15 mouse cellular contexts compared by ENCODE assay signal in genomic region chr12:52794131-52794530, GRCm38 (mm10).
"Had no signal": no experiment of that assay in that cellular context is flagged by ENCODE, and none has a peak within 500 bp of the region (broad histone marks: within the 10 kb centered on the region; RNA-seq: fewer than 3 reads in every experiment).

No protein-coding gene starts in this region.

- H3K27ac ChIP-seq: lung, embryonic 15.5 days; macrophage; midbrain, embryonic 13.5 days; midbrain, embryonic 15.5 days; neural tube, embryonic 12.5 days; stomach, embryonic 15.5 days; stomach, postnatal 0 days had no signal

- H3K9ac ChIP-seq: lung, embryonic 15.5 days; midbrain, embryonic 13.5 days; midbrain, embryonic 15.5 days; neural tube, embryonic 12.5 days; stomach, embryonic 15.5 days had no signal

- H3K4me1 ChIP-seq: megakaryocyte, embryonic 14.5 days had no signal

- H3K36me3 ChIP-seq: lung, embryonic 15.5 days; midbrain, embryonic 15.5 days; stomach, embryonic 15.5 days had no signal

- H3K4me3 ChIP-seq: lung, embryonic 15.5 days; megakaryocyte, embryonic 14.5 days; midbrain, embryonic 13.5 days; midbrain, embryonic 15.5 days; neural tube, embryonic 12.5 days; stomach, embryonic 15.5 days had no signal

- DNase-seq: lung, adult 2 months; lung, postnatal 14 days; lung, postnatal 36 days; right cerebral cortex, postnatal 14 days; thymus, adult 2 months; thymus, postnatal 25 days; thymus, postnatal 4 days had no signal

- H3K27me3 ChIP-seq: midbrain, embryonic 13.5 days; midbrain, embryonic 15.5 days; neural tube, embryonic 12.5 days; stomach, embryonic 15.5 days had no signal
